Mouse (Mus musculus) CH12.LX (cell line): ENCODE data around the gene Fars2. TPM values are rescaled to one million over a fixed set of nuclear protein-coding genes. Genes with fewer than 3 reads are reported as not detected.

Experiments used
- DNase-seq: peaks from one replicate; pipeline ENCODE4 v3.0.0-alpha.2; 2013; ENCODE audit errors: extremely low read depth
- H3K27ac ChIP-seq: 2 replicates; pipeline ENCODE4 v1.5.1; 2012; ENCODE audit warnings: low read depth, mild to moderate bottlenecking, control low read depth, moderate library complexity; ENCODE audit not compliant: insufficient read depth
- H3K27me3 ChIP-seq: replicated peaks from 2 replicates; pipeline ENCODE3; 2012; ENCODE audit warnings: inconsistent platforms
- H3K36me3 ChIP-seq, 2 experiments: replicated peaks in 1 of 2; 2 replicates each; pipeline versions ENCODE3 to v1.6.1; 2012; ENCODE audit warnings: inconsistent platforms in 1 of 2, low read length in 1 of 2, mild to moderate bottlenecking in 1 of 2, mixed read lengths in 1 of 2, moderate library complexity in 1 of 2; ENCODE audit not compliant: control insufficient read depth in 1 of 2, insufficient read depth in 1 of 2
- H3K4me1 ChIP-seq, 2 experiments: 2 replicates each; pipeline ENCODE4 v1.6.1; 2012; ENCODE audit warnings: inconsistent platforms in 1 of 2, moderate library complexity in 1 of 2; ENCODE audit not compliant: insufficient read depth in 2 of 2, control insufficient read depth in 1 of 2
- H3K4me2 ChIP-seq: 2 replicates; pipeline ENCODE4 v1.6.1; 2012; ENCODE audit warnings: low read depth, mild to moderate bottlenecking, control low read depth; ENCODE audit not compliant: poor library complexity, insufficient read depth, severe bottlenecking
- H3K4me3 ChIP-seq, 3 experiments: fragments of 150-350 bp in 1 of 3; sonication (generic) in 1 of 3; replicated peaks in 1 of 3; 2 replicates each; pipeline versions ENCODE3 to v1.5.1; 2011 to 2012; ENCODE audit warnings: low read depth in 2 of 3, low read length in 2 of 3, mild to moderate bottlenecking in 2 of 3, moderate library complexity in 2 of 3, control low read depth in 1 of 3, improper control_type of control experiment in 1 of 3, inconsistent platforms in 1 of 3, mixed read lengths in 1 of 3; ENCODE audit not compliant: poor library complexity in 1 of 3
- H3K79me2 ChIP-seq: replicated peaks from 2 replicates; pipeline ENCODE4 v1.6.1; 2012; ENCODE audit warnings: mild to moderate bottlenecking, moderate library complexity; ENCODE audit not compliant: control insufficient read depth, poor library complexity, insufficient read depth, severe bottlenecking; ENCODE audit errors: extremely low read depth
- H3K9ac ChIP-seq: 2 replicates; pipeline ENCODE4 v1.6.1; 2012; ENCODE audit warnings: low read depth, mild to moderate bottlenecking, control low read depth, moderate library complexity; ENCODE audit not compliant: insufficient read depth
- H3K9me3 ChIP-seq: replicated peaks from 2 replicates; pipeline ENCODE3; 2012; ENCODE audit warnings: low read length, inconsistent platforms, mixed read lengths
- BHLHE40 ChIP-seq: IDR thresholded peaks from 2 replicates; pipeline ENCODE4 v1.6.1; 2011; ENCODE audit warnings: mild to moderate bottlenecking, low read depth, low read length, improper control_type of control experiment
- CHD2 ChIP-seq: IDR thresholded peaks from 2 replicates; pipeline ENCODE4 v1.6.1; 2011; ENCODE audit warnings: low read length, improper control_type of control experiment
- CTCF ChIP-seq, 2 experiments: IDR thresholded peaks in 1 of 2; conservative IDR thresholded peaks in 1 of 2; 2 replicates each; pipeline ENCODE4 v1.5.1; 2011 to 2012; ENCODE audit warnings: low read depth in 2 of 2, low read length in 2 of 2, improper control_type of control experiment in 1 of 2, inconsistent platforms in 1 of 2, mild to moderate bottlenecking in 1 of 2, moderate library complexity in 1 of 2
- E2F4 ChIP-seq: IDR thresholded peaks from 2 replicates; pipeline ENCODE4 v1.6.1; 2011; ENCODE audit warnings: low read depth, low read length, improper control_type of control experiment; ENCODE audit not compliant: insufficient replicate concordance
- EP300 ChIP-seq: IDR thresholded peaks from 2 replicates; pipeline ENCODE4 v1.6.1; 2011; ENCODE audit warnings: low read length, improper control_type of control experiment
- ETS1 ChIP-seq: conservative IDR thresholded peaks from 2 replicates; pipeline ENCODE4 v1.6.1; 2012; ENCODE audit warnings: low read depth, mild to moderate bottlenecking, inconsistent platforms, low read length, improper control_type of control experiment, moderate library complexity
- IRF4 ChIP-seq: IDR thresholded peaks from 2 replicates; pipeline ENCODE4 v1.6.1; 2014; ENCODE audit warnings: low read depth, mild to moderate bottlenecking, inconsistent platforms, low read length, improper control_type of control experiment
- JUND ChIP-seq: conservative IDR thresholded peaks from 2 replicates; pipeline ENCODE4 v1.6.1; 2011; ENCODE audit warnings: low read depth, low read length, improper control_type of control experiment
- KAT2A ChIP-seq: IDR thresholded peaks from 2 replicates; pipeline ENCODE4 v1.6.1; 2012; ENCODE audit warnings: low read length, improper control_type of control experiment, inconsistent platforms; ENCODE audit not compliant: insufficient replicate concordance
- MAFK ChIP-seq: IDR thresholded peaks from 2 replicates; pipeline ENCODE4 v1.6.1; 2011; ENCODE audit warnings: low read length, improper control_type of control experiment; ENCODE audit not compliant: insufficient replicate concordance
- MAZ ChIP-seq: IDR thresholded peaks from 2 replicates; pipeline ENCODE4 v1.6.1; 2012; ENCODE audit warnings: low read depth, mild to moderate bottlenecking, inconsistent platforms, low read length, improper control_type of control experiment, moderate library complexity
- MXI1 ChIP-seq: IDR thresholded peaks from 2 replicates; pipeline ENCODE4 v1.6.1; 2011; ENCODE audit warnings: mild to moderate bottlenecking, low read depth, low read length, improper control_type of control experiment
- NELFE ChIP-seq: IDR thresholded peaks from 2 replicates; pipeline ENCODE4 v1.6.1; 2011; ENCODE audit warnings: low read depth, low read length, improper control_type of control experiment
- NRF1 ChIP-seq: IDR thresholded peaks from 2 replicates; pipeline ENCODE4 v1.6.1; 2014; ENCODE audit warnings: low read depth, mild to moderate bottlenecking, inconsistent platforms, low read length, improper control_type of control experiment, moderate library complexity
- PAX5 ChIP-seq: IDR thresholded peaks from 2 replicates; pipeline ENCODE4 v1.6.1; 2012; ENCODE audit warnings: low read length, inconsistent platforms, mixed read lengths
- RAD21 ChIP-seq: IDR thresholded peaks from 2 replicates; pipeline ENCODE4 v1.6.1; 2011; ENCODE audit warnings: low read depth, mild to moderate bottlenecking, low read length, improper control_type of control experiment, moderate library complexity
- SIN3A ChIP-seq: IDR thresholded peaks from 2 replicates; pipeline ENCODE4 v1.6.1; 2012; ENCODE audit warnings: low read length, improper control_type of control experiment, inconsistent platforms
- SMC3 ChIP-seq: IDR thresholded peaks from 2 replicates; pipeline ENCODE4 v1.6.1; 2011; ENCODE audit warnings: low read depth, low read length, improper control_type of control experiment
- TBP ChIP-seq: conservative IDR thresholded peaks from 2 replicates; pipeline ENCODE4 v1.6.1; 2011; ENCODE audit warnings: low read depth, low read length, improper control_type of control experiment
- TCF12 ChIP-seq: IDR thresholded peaks from 2 replicates; pipeline ENCODE4 v1.6.1; 2014; ENCODE audit warnings: low read depth, mild to moderate bottlenecking, inconsistent platforms, low read length, improper control_type of control experiment
- UBTF ChIP-seq: IDR thresholded peaks from 2 replicates; pipeline ENCODE4 v1.6.1; 2012; ENCODE audit warnings: low read depth, mild to moderate bottlenecking, inconsistent platforms, low read length, improper control_type of control experiment, moderate library complexity
- USF1 ChIP-seq: IDR thresholded peaks from 2 replicates; pipeline ENCODE4 v1.6.1; 2014; ENCODE audit warnings: low read depth, mild to moderate bottlenecking, inconsistent platforms, low read length, improper control_type of control experiment
- USF2 ChIP-seq: conservative IDR thresholded peaks from 2 replicates; pipeline ENCODE4 v1.6.1; 2011; ENCODE audit warnings: low read depth, low read length, improper control_type of control experiment
- ZC3H11A ChIP-seq: IDR thresholded peaks from 2 replicates; pipeline ENCODE4 v1.6.1; 2012; ENCODE audit warnings: low read depth, mild to moderate bottlenecking, inconsistent platforms, low read length, improper control_type of control experiment
- ZMIZ1 ChIP-seq: IDR thresholded peaks from 2 replicates; pipeline ENCODE4 v1.6.1; 2012; ENCODE audit warnings: low read depth, mild to moderate bottlenecking, inconsistent platforms, low read length, improper control_type of control experiment
- ZNF384 ChIP-seq: IDR thresholded peaks from 2 replicates; pipeline ENCODE4 v1.6.1; 2012; ENCODE audit warnings: low read depth, low read length, improper control_type of control experiment, inconsistent platforms
- dilution Hi-C: fragments of 300-500 bp; cut with MboI; formaldehyde crosslinking; loops from 2 replicates; pipeline ENCODE4 v1.14.3; 2020; ENCODE audit warnings: low sequenced_read_pairs; ENCODE audit not compliant: extremely low pct_unique_long_range_greater_than_20kb, extremely low pct_ligation_motif_present
- in situ Hi-C: fragments of 300-500 bp; cut with MboI; formaldehyde crosslinking; loops from 3 replicates; pipeline ENCODE4 v1.14.3; 2019; ENCODE audit warnings: low sequenced_read_pairs, low pct_ligation_motif_present, low pct_unique_long_range_greater_than_20kb, mixed read lengths
- polyA plus RNA-seq: library from polyadenylated mRNA; unstranded; fragments of >175 nt; gene quantifications from 2 replicates; pipeline ENCODE4 v1.2.1, GENCODE M21; 2012; ENCODE audit warnings: low read depth; ENCODE audit not compliant: insufficient read length
- total RNA-seq, 2 experiments: library from RNA; depleted of rRNA; stranded (reverse); fragments of 300-350 nt in 1 of 2; fragments of >200 nt in 1 of 2; gene quantifications; 2 replicates each; pipeline ENCODE4 v1.2.3; 2012 to 2014

Gene Fars2
- total and polyA plus RNA-seq, 3 experiments = 30.2 to 47.7 (median 46.4) TPM

DNA sequence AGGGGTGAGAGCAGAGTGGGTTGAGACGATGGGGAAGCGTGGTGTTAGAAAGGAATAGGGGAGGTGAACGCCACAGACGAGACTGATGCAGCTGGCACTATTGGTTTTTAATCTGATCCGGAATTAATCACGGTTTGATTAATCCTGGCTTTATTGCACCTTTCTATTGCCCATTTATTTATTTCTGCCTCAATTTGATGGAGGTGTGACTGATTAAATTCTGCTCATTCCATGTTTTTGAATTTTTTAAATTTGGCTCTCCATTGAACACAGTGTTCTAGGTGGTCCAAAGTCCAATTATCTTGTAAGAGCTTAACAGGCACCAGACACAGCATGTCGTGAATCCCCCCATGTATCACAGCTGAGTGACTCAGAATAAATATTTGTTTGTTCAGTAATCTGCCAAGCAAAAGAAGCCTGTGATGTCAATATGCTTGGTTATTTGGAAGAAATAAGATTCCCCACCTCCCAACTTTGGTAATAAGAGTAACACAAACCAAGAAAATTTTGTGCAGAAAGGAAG is 166.4 kb downstream of the Fars2 start:
- Histone ChIP-seq H3K9me3 (no peaks in the 10 kb centered on the region), H3K4me1 (peaks cover 0 to 24% of the 10 kb centered on the region in 2 experiments; a peak in 2 of 4 replicates), H3K4me2 (no peak overlapping the region), H3K9ac (no peak overlapping the region), H3K79me2 (no peaks in the 10 kb centered on the region)
- dilution Hi-C loops = no loop called here
- in situ Hi-C loops = loop anchor here (25.0 kb wide), 2 partner anchors 271 to 1029 kb away; no protein-coding TSS in a partner anchor
- DNase-seq = no peak
- no peak for TF ChIP-seq IRF4
- TF ChIP-seq PAX5 = no peak
- no peak for TF ChIP-seq EP300
- TF ChIP-seq CHD2 = no peak
- no peak for TF ChIP-seq MAZ
- TF ChIP-seq RAD21 = no peak
- no peak for TF ChIP-seq USF2
- no peak for TF ChIP-seq TBP
- no peak for TF ChIP-seq BHLHE40
- TF ChIP-seq ZC3H11A = no peak
- TF ChIP-seq MXI1 = no peak
- no peak for TF ChIP-seq NRF1
- no peak for TF ChIP-seq UBTF
- no peak for TF ChIP-seq TCF12
- TF ChIP-seq KAT2A = no peak
- TF ChIP-seq SMC3 = no peak
- no peak for TF ChIP-seq JUND
- TF ChIP-seq MAFK = no peak
- no peak for TF ChIP-seq NELFE
- TF ChIP-seq ZNF384 = no peak
- TF ChIP-seq, all 38 proteins: peak for 0
- peaks cover 0 to 4% of the 10 kb centered on the region in 2 experiments for H3K36me3 ChIP-seq
- H3K27me3 ChIP-seq = no peaks in the 10 kb centered on the region
- no peak overlapping the region for H3K27ac ChIP-seq
- H3K4me3 ChIP-seq = no peak overlapping the region

DNA sequence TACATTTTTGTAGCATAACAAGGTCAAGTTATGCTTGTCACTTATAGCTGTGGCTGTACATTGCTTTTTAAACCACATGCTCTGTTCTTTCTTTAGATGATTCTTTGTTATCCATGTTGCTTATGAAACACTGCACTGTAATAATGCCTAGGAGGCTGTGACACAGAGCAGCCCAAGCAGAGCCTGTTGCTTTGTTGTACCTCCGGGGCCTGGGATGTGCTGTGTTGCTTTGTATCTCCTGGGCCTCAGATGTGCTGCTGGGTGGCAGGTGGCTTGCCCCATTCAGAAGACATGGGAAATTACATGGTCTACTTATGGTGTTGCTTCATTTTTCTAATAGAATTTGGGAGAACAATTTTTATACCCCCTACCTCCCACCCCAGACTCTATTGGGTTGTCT is 166.9 kb downstream of the Fars2 start:
- Histone ChIP-seq H3K4me1 (peaks cover 0 to 24% of the 10 kb centered on the region in 2 experiments; a peak in 2 of 4 replicates), H3K9ac (no peak overlapping the region), H3K79me2 (no peaks in the 10 kb centered on the region), H3K4me2 (no peak overlapping the region), H3K36me3 (peaks cover 0 to 4% of the 10 kb centered on the region in 2 experiments), H3K27ac (no peak overlapping the region), H3K4me3 (no peak overlapping the region), H3K9me3 (no peaks in the 10 kb centered on the region), H3K27me3 (no peaks in the 10 kb centered on the region)
- TF ChIP-seq IRF4 = no peak
- no peak for TF ChIP-seq SIN3A
- no peak for TF ChIP-seq ZMIZ1
- no peak for TF ChIP-seq USF1
- TF ChIP-seq UBTF = no peak
- TF ChIP-seq CTCF (conservative IDR thresholded peaks at IDR 0.05 in 1 of 2, IDR thresholded peaks at IDR 0.05 in 1 of 2; ENCODE audit: low read depth in 2 of 2, low read length in 2 of 2) = no peak
- no peak for TF ChIP-seq E2F4
- TF ChIP-seq ETS1 = no peak
- TF ChIP-seq ZNF384 = no peak
- no peak for TF ChIP-seq CHD2
- in situ Hi-C loops = loop anchor here (25.0 kb wide), 2 partner anchors 272 to 1028 kb away; no protein-coding TSS in a partner anchor
- DNase-seq = no peak
- dilution Hi-C loops = no loop called here
